Mouse (Mus musculus) embryonic facial prominence, embryonic 10.5 days (tissue): Measurements from ENCODE around the gene Adgrf5. TPM values are rescaled to one million over a fixed set of nuclear protein-coding genes. Genes with fewer than 3 reads are reported as not detected.

Experiments used
- DNase-seq: peaks from one replicate; pipeline ENCODE4 v3.0.0-alpha.2; 2017; ENCODE audit warnings: low spot score
- H3K27ac ChIP-seq: fragments of 300-500 bp; sonication (generic); replicated peaks from 2 replicates; pipeline ENCODE4 v1.5.1; 2016; ENCODE audit warnings: mild to moderate bottlenecking
- H3K27me3 ChIP-seq: fragments of 300-500 bp; sonication (generic); replicated peaks from 2 replicates; pipeline ENCODE4 v1.6.1; 2016; ENCODE audit warnings: low read depth, mild to moderate bottlenecking; ENCODE audit not compliant: poor library complexity, severe bottlenecking
- H3K36me3 ChIP-seq: fragments of 300-500 bp; sonication (generic); replicated peaks from 2 replicates; pipeline ENCODE4 v1.6.1; 2016; ENCODE audit warnings: mild to moderate bottlenecking, moderate library complexity
- H3K4me1 ChIP-seq: fragments of 300-500 bp; sonication (generic); 2 replicates; pipeline ENCODE4 v1.6.1; 2016
- H3K4me3 ChIP-seq: fragments of 300-500 bp; sonication (generic); 2 replicates; pipeline ENCODE4 v1.5.1; 2016; ENCODE audit warnings: mild to moderate bottlenecking, moderate library complexity
- H3K9me3 ChIP-seq: fragments of 300-500 bp; sonication (generic); 2 replicates; pipeline ENCODE4 v1.6.1; 2016; ENCODE audit warnings: mild to moderate bottlenecking
- WGBS: fragments of 180-500 bp; shearing (Covaris S2); methylation state at CpG from one replicate; pipeline ENCODE4 v1.1.7; 2016; 5-methylcytosine and 5-hydroxymethylcytosine counted together
- polyA plus RNA-seq: library from polyadenylated mRNA; unstranded; fragments of >200 nt; fragmentation: Nextera tagmentation; extraction: Ambion mirVana; gene quantifications from 2 replicates; pipeline ENCODE4 v1.2.1, GENCODE M21; 2016

Gene Adgrf5
- polyA plus RNA-seq, 1 experiment from 2014 or later, result 7.4 TPM

- Histone ChIP-seq H3K4me1 (peaks cover 22% of the 10 kb centered on the region), H3K27ac (no peak overlapping the region), H3K36me3 (no peaks in the 10 kb centered on the region), H3K27me3 (0 out of 2 replicates have a peak, but pooled peaks cover 3% of the 10 kb centered on the region), H3K4me3 (peak overlapping the region; percentile 17; the same call in 1 of the 2 replicates), H3K9me3 (no peaks in the 10 kb centered on the region)
- DNase-seq, result no peak
- 90% methylated on average over 11 of the region's 11 CpGs for WGBS
Observed at GRCm38 (mm10) chr17:43361021-43361420, 770 bp downstream of the Adgrf5 start.

GRCm38 (mm10) chr17:43362362-43362761, 2.1 kb downstream of the Adgrf5 start:
- H3K9me3 ChIP-seq, result no peaks in the 10 kb centered on the region
- no peak overlapping the region for H3K27ac ChIP-seq
- WGBS, result 68% methylated on average over 11 of the region's 11 CpGs
- no peak for DNase-seq
- no peak overlapping the region for H3K4me3 ChIP-seq
- H3K4me1 ChIP-seq, result peaks cover 22% of the 10 kb centered on the region
- no peaks in the 10 kb centered on the region for H3K36me3 ChIP-seq
- 0 out of 2 replicates have a peak, but pooled peaks cover 3% of the 10 kb centered on the region for H3K27me3 ChIP-seq

GRCm38 (mm10) chr17:43362881-43363280, 2.6 kb downstream of the Adgrf5 start:
- Histone ChIP-seq H3K36me3 (no peaks in the 10 kb centered on the region), H3K4me3 (no peak overlapping the region), H3K27ac (no peak overlapping the region), H3K4me1 (peaks cover 19% of the 10 kb centered on the region), H3K9me3 (no peaks in the 10 kb centered on the region), H3K27me3 (0 out of 2 replicates have a peak, but pooled peaks cover 3% of the 10 kb centered on the region)
- DNase-seq, result no peak
- WGBS, result 66% methylated on average over 6 of the region's 6 CpGs

- Histone ChIP-seq H3K4me1 (peaks cover 11% of the 10 kb centered on the region), H3K27ac (no peak overlapping the region), H3K36me3 (no peaks in the 10 kb centered on the region), H3K27me3 (0 out of 2 replicates have a peak, but pooled peaks cover 3% of the 10 kb centered on the region), H3K4me3 (no peak overlapping the region), H3K9me3 (no peaks in the 10 kb centered on the region)
- DNase-seq, result no peak
- 69% methylated on average over 6 of the region's 6 CpGs for WGBS
Observed at GRCm38 (mm10) chr17:43363921-43364320, 3.7 kb downstream of the Adgrf5 start.

- H3K36me3 ChIP-seq, result no peaks in the 10 kb centered on the region
- 88% methylated on average over 6 of the region's 6 CpGs for WGBS
Observed at GRCm38 (mm10) chr17:43365297-43365696, 5.0 kb downstream of the Adgrf5 start.

GRCm38 (mm10) chr17:43366486-43366885, 6.2 kb downstream of the Adgrf5 start:
- Histone ChIP-seq H3K27me3 (0 out of 2 replicates have a peak, but pooled peaks cover 3% of the 10 kb centered on the region), H3K4me1 (0 out of 2 replicates have a peak, but pooled peaks cover 4% of the 10 kb centered on the region), H3K9me3 (no peaks in the 10 kb centered on the region), H3K27ac (no peak overlapping the region), H3K36me3 (no peaks in the 10 kb centered on the region), H3K4me3 (no peak overlapping the region)
- WGBS, result 69% methylated on average over 9 of the region's 9 CpGs
- no peak for DNase-seq

More at GRCm38 (mm10) chr17:43365297-43365696, 5.0 kb downstream of the Adgrf5 start:
- Histone ChIP-seq H3K27ac (no peak overlapping the region), H3K27me3 (0 out of 2 replicates have a peak, but pooled peaks cover 3% of the 10 kb centered on the region), H3K9me3 (no peaks in the 10 kb centered on the region), H3K4me3 (no peak overlapping the region), H3K4me1 (peaks cover 6% of the 10 kb centered on the region; the same call in 1 of the 2 replicates)
- DNase-seq, result no peak

- Histone ChIP-seq H3K4me1 (no peaks in the 10 kb centered on the region), H3K27me3 (0 out of 2 replicates have a peak, but pooled peaks cover 3% of the 10 kb centered on the region), H3K9me3 (no peaks in the 10 kb centered on the region), H3K36me3 (no peaks in the 10 kb centered on the region), H3K27ac (no peak overlapping the region), H3K4me3 (no peak overlapping the region)
- WGBS, result 67% methylated on average over 5 of the region's 5 CpGs
- DNase-seq, result no peak
Observed at GRCm38 (mm10) chr17:43368171-43368576, 7.9 kb downstream of the Adgrf5 start.

GRCm38 (mm10) chr17:43372604-43373003, 12.4 kb downstream of the Adgrf5 start:
- no peak overlapping the region for H3K27ac ChIP-seq
- H3K36me3 ChIP-seq, result no peaks in the 10 kb centered on the region
- no peak overlapping the region for H3K4me3 ChIP-seq
- WGBS, result 81% methylated on average over 4 of the region's 4 CpGs
- H3K4me1 ChIP-seq, result peaks cover 3% of the 10 kb centered on the region; the same call in 1 of the 2 replicates
- H3K27me3 ChIP-seq, result no peaks in the 10 kb centered on the region
- H3K9me3 ChIP-seq, result no peaks in the 10 kb centered on the region
- DNase-seq, result no peak

GRCm38 (mm10) chr17:43374020-43374419, 13.8 kb downstream of the Adgrf5 start:
- Histone ChIP-seq H3K4me3 (no peak overlapping the region), H3K27me3 (no peaks in the 10 kb centered on the region), H3K9me3 (no peaks in the 10 kb centered on the region), H3K4me1 (peaks cover 3% of the 10 kb centered on the region; the same call in 1 of the 2 replicates), H3K36me3 (no peaks in the 10 kb centered on the region), H3K27ac (no peak overlapping the region)
- DNase-seq, result no peak
- WGBS, result 60% methylated on average over 4 of the region's 4 CpGs

GRCm38 (mm10) chr17:43376527-43376926, 16.3 kb downstream of the Adgrf5 start:
- H3K36me3 ChIP-seq, result no peaks in the 10 kb centered on the region
- peaks cover 3% of the 10 kb centered on the region; the same call in 1 of the 2 replicates for H3K4me1 ChIP-seq
- no peak overlapping the region for H3K4me3 ChIP-seq
- no peaks in the 10 kb centered on the region for H3K9me3 ChIP-seq
- H3K27ac ChIP-seq, result no peak overlapping the region
- DNase-seq, result no peak
- H3K27me3 ChIP-seq, result no peaks in the 10 kb centered on the region
- WGBS, result 63% methylated on average over 5 of the region's 5 CpGs

- H3K27ac ChIP-seq, result no peak overlapping the region
- no peaks in the 10 kb centered on the region for H3K27me3 ChIP-seq
- peaks cover 3% of the 10 kb centered on the region; the same call in 1 of the 2 replicates for H3K4me1 ChIP-seq
- H3K4me3 ChIP-seq, result no peak overlapping the region
- no peaks in the 10 kb centered on the region for H3K36me3 ChIP-seq
- H3K9me3 ChIP-seq, result no peaks in the 10 kb centered on the region
- no peak for DNase-seq
- 86% methylated on average over 5 of the region's 5 CpGs for WGBS
Observed at GRCm38 (mm10) chr17:43378703-43379102, 18.5 kb downstream of the Adgrf5 start.

- 92% methylated on average over 5 of the region's 5 CpGs for WGBS
Observed at GRCm38 (mm10) chr17:43386331-43386730, 26.1 kb downstream of the Adgrf5 start.

GRCm38 (mm10) chr17:43387171-43387570, 26.9 kb downstream of the Adgrf5 start:
- DNase-seq, result no peak
- Histone ChIP-seq H3K4me3 (no peak overlapping the region), H3K27ac (no peak overlapping the region), H3K27me3 (no peaks in the 10 kb centered on the region), H3K4me1 (peaks cover 10% of the 10 kb centered on the region), H3K9me3 (no peaks in the 10 kb centered on the region), H3K36me3 (no peaks in the 10 kb centered on the region)
- WGBS, result 65% methylated on average over 3 of the region's 3 CpGs

More at GRCm38 (mm10) chr17:43386331-43386730, 26.1 kb downstream of the Adgrf5 start:
- H3K27ac ChIP-seq, result no peak overlapping the region
- H3K27me3 ChIP-seq, result no peaks in the 10 kb centered on the region
- 0 out of 2 replicates have a peak, but pooled peaks cover 3% of the 10 kb centered on the region for H3K4me1 ChIP-seq
- H3K36me3 ChIP-seq, result no peaks in the 10 kb centered on the region
- H3K9me3 ChIP-seq, result no peaks in the 10 kb centered on the region
- no peak overlapping the region for H3K4me3 ChIP-seq
- DNase-seq, result no peak
